Mouse (Mus musculus) urinary bladder, adult 2 months (tissue): ENCODE measurements at regions not wholly inside any gene's neighbourhood (a gene's known extent, or its start where the extent isn't known, plus 50 kb on each side); places are given as distances from the start of the nearest gene placed in this dataset.

Experiments
- DNase-seq: peaks from one replicate; pipeline ENCODE4 v3.0.0; 2022; ENCODE audit warnings: low spot score

DNA sequence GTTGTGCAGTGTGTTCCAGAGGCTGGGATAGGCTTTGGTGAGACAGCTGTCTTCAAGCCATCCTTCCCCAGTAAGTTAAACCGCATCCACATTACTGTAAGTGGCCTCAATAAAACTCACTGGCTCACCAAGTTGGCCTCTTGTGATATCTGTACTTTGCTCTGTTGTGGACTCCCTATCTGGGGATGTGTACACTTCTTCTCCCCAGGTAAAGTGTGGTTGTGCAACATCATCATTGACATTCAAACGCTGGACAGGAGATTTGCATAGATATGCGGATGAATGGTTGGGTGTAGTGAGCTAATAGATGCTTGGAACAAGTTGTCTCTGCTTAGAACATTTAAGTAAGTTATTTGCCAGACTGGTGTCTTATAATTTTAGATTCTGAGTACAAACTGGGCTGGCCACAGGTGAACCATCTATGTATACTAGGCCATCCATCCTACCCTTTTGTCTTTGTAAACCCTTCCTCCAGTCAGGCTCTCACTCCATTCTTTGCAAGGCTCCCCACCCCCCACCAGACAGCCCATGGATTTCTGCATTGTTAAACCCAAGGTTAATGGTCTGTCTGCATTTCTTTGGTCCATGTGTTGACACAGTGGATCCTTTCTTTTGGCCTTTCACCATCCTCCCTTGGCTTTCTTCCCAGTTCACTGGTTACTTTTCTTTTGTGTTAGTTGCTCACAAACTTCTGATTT, 303.0 kb downstream of the Plpp3 start:
- DNase-seq = no peak

DNA sequence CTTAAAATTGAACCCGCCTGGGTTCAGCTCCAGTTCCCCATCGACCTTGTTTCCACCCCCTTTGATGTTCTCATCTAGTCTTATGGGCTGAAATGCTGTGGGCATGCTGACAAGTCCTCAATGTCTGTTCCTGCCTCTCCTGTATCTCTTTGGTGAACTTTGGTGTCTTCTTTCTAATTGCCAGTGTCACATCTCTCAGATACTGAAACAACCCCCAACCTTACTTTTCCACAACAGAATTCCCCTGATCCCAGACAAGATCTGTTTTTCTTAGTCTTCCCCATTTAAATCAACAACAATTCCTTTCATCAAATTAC, 303.5 kb downstream of the Plpp3 start:
- no peak for DNase-seq

DNA sequence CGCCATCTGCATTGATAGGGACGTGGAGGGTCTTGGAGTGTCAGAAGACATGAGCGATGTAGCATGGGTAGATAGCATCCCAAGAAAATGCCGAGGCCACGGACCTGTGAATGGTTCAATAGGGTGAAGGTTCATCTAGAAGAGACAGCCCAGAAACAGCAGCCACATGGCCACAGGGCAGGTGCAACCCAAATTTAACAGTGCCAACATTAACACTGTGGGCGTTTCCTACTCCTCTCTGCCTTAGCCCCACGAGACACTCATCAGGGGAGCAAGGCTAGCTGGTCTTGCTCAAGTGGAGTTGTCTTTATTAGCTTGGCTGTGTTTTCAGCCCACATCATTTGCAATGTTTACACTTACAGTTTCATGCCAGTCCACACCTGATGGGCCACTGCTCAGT, 310.7 kb downstream of the Plpp3 start:
- DNase-seq = no peak

DNA sequence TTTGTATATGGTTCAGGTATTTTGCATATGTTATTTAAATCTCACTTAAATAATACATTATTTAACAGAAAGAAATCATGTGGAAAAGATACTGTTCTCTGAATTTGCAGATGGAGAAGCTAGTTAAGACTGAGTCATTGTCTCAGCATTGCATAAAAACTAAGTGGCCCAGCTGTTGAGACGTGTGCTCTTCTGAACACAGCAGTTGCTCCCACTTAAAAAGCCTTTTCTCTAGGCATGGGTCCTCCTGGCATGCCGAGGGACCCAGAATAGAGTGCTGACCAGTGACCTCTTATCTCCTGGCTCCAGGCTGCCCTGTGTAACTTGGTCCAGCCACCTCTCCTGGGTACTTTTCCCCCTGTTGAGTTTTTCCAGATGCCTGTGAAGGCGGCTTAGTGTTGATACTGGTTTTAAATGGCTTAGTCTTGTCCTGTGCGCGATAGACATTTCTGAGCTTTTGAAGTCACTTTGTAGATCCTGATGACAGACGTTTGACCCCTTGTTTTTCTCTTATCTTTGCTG, 312.2 kb downstream of the Plpp3 start:
- DNase-seq = no peak

DNA sequence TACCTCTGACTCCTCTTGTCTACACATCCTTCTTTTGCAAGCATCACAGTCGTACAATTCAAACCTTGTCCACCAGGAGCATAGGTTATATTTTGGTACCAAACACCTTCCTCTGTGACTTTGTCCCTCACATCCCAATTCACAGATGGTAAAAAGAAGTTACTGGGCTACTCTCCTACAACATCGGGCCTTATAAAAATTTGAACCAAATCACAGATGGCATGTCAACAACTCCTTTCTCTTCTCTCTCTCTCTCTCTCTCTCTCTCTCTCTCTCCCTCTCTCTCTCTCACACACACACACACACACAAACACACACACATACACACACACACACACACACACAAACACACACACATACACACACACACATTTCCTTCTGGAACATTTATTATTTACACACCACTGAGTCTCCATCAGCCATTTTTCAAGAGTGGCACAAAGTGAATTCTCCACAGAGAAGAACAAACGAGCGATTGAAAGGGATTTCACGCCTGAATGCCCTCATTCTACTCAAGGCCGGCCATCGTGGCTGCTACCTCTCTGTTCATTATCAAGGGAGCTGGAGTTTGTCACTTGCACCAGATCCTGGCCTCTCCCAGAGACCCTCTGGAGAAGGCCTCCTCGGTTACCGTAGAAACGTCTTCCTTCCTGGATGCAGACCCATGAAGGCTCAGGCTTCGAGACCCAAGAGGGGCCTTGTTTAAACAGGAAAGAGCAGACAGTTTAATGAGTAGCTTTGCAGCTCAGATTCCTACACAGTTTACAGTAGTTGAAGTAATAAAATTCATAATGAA, 314.7 kb upstream of the Gm12728 start:
- no peak for DNase-seq

DNA sequence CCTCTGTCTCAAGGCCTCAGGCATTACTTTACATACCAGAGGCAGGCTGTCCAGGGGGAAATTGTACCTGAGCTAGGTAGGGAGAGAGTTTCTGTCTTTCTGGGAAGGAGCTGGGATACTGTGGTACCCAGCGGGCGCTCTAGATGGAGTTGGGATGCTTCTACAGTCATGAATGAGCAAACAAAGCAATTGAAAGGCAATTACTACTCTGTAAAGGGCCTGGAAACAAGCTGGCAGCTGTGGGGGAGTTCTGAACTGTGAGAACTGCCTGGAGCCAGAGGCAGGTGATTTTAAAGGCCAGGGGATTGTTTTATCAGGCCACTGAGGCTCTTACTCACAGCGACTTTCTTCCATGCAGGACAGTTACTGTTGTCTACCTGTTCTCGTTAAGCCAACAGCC, 313.3 kb upstream of the Gm12728 start:
- no peak for DNase-seq

DNA sequence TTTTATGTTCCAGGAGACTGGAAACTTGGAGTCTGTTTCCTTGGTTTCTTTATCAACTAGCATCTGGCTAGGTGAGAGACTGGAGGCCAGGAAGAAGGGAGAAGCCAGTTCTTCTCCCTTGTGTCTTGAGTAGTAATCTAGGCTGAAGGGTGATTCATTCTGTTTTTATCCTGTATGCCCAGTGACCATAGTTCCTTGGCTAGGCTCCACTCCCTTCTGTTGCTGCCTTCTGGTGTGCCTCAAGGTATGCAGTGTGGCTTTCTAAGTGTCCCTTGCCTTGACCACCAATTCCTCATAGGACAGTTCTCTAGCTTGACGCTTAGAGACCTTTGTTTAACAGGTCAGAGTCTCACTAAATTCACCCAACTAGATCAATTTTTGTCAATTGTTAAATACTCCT, 303.3 kb upstream of the Gm12728 start:
- no peak for DNase-seq

DNA sequence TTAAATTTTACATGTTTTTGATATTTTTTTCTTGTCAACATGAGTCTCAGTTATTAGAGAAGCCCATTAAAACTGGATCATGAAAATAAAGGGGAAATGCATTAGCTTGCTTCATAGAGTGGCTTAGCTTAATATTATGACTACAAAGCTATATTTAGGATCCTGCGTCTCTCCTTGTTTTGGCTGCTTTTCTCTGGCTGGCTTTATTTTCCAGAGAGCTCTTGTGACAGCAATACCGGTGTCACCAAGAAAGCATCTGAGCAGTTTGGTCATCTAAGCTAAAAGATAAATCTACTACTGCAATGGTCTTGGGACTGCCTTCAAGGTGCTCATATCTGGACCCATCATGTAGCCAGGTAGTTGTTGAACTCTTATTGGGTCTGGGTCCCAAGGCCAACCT, 293.5 kb upstream of the Gm12728 start:
- DNase-seq = no peak

DNA sequence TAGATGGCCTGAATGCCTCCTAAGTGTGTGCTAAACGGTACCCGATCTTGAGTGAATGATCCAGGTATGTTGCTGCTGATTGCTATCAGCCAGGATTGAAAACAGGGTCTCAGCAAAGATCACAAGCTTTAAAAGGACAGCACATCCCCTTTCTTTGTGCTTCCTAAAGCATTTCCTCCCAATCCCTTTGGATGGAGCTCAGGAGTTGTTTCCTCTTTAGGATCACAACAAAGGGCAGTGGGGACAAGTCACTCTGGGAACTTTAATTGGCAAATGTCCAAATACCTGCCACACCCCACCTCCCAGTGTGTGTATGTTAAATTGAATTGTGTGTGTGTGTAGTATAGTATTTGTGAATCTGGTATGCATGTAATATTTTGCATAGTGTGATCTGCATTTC, 283.5 kb upstream of the Gm12728 start:
- no peak for DNase-seq

DNA sequence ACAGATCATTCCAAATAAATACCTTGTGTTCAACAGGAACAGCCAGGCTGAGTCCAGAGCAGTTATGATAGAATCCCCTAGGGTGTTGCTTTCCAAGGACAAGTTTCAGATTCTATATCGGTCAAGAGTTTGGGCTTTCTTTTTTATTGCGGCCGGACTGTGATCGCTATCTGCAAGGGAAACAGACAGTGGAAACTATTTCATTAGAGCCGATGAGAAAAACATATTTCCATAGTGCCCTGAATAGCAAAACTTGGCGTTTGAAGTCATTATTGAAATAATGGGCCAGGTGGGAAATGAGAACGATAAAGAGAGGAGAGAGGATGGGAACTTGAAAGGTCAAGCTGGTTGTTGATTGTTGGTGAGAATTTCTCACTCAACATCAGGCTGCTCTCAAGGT, 282.4 kb upstream of the Gm12728 start:
- DNase-seq = no peak

DNA sequence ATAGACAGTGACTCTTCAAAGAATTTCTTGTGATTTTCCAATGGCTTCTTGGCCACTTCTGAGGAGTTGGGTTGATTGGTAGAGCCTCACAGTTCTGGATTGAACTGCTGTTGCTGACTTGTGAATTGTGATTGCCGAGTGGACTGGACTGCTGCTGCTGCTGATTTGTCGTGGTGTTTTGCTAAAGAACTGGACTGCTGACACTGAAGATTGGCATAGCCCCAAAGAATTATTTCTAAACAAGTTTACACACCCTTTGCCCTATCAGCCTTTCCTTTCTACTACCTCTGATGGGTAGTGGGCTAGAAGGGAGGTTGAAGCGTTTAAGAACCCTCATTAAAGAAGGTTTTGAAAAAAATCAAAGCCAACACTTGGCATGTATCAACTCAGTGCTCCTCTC, 280.6 kb upstream of the Gm12728 start:
- DNase-seq = no peak

DNA sequence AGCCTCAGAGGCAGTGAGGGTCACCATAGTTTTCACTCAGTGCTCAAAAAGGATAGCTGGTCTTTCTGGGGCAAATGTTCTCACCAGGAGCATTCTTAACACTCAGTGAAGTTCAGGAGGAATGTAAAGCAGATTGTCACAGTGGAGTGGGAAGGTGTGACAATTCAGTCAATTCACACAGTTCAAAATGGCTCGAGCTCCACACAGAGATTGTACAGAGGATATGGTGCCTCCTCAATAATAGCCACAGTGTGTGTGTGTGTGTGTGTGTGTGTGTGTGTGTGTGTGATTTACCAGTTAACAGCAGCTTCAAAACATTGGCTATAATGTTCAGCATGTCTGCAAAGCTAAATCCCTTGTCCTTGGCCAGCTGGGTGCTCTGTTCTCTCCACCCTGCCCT, 279.3 kb upstream of the Gm12728 start:
- DNase-seq = no peak

DNA sequence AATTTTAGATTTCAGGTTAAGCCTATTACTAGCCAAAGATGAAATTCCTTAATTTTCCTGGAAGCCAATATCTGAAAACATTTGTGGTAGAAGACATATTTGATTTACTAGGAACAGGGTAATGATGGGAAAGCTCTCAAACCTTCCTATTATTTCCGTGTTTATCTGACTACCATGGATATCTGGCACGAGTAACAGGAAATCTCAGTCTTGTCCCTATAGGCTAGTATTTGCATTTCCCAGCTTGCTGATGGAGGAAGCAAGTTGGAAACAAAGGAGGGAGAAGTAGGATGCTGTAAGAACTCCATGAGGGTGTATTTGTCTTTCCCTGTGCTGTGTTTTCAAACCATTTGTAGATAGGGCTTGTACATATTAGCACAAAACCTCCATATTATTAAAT, 264.5 kb upstream of the Gm12728 start:
- DNase-seq = no peak

DNA sequence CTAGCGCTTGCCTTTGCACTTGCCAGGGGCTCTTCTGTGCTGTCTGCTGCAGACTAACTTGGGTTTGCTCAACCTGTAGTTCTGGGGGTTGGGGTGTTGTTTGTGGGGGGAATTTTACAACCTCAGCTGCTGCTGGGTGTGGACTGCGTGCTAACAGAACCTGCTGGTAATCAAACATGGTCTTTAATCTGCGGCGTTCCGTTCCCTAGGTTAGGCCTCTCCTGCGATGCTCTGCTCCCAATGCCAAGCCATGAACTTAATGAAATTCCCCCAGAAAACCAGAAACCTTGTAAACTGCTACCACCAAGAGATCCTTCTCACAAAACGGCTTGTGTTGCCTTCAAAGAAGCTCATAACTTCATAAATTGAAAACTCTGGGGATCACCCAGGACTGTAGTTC, 262.9 kb upstream of the Gm12728 start:
- DNase-seq = no peak

DNA sequence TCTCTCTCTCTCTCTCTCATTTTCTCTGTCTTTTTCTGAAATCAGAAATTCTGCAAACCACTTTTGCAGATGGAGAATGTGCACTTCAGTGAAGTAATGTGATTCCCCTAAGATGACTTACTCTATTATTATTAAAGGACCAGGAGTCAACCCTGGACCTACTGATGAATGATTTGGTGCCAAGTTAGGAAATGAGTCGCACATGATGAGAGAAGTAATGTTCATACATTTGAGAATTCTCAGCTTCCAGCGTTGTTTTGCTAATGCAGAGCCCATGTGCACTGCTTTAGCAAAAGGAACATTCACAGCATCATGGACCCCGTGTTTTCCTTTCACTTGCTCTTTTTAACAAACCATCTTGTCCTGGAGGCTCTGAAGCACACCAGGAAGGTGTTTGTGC, 262.4 kb upstream of the Gm12728 start:
- no peak for DNase-seq

DNA sequence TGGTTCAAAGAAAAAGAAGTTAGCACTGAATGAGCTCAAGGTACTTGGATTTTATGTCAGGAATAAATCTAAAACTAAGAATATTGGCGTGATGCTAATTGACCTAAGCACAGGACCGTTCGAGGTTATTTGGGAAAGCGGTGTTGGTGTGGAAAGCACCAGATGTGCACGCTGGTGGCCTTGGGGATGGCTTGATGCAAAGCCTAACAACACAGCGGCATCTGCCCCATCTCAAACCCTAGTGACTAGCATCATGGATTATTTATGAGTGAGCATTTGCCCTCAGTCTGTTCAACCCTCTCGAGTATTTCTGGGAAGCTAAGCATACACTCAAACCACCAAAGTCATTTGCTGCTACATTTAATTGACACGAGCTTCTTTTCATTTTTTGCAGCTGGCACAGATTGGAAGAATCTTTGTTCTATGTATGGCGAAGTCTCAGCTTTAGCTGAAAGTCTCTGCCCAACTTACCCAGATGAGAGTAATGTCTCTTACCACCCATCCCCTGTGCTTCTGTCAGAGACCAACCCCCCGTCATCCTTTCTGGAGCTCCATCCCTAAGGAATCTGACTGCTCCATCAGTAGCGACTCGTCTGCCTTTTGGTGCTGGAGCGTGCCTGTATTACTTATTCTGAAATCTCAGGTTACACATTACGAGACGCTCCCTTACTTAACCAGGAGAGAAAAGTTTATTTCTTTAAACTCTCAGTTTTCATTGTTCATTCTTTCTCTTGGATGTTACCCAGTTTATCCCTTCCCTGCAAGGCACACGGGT, 257.8 kb upstream of the Gm12728 start:
- DNase-seq = no peak

DNA sequence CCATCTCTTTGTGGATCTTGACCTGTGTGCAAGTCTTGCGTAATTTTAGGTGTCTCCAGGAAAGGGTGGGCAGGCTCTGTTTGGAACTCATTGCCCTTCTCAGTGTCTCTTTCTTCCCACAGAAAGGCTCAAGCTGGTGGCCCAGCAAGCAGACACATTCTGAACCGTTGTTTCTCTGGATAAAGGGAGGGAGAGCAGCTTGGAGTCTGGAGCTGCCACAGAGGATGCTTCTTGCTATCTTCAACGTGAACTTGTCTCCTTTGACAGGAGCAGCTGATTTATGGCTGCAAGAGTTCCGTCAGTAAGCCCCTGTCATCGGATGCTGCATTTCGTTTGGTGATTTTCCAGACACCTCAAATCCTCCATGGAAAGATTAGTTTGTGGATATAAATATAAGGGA, 254.2 kb upstream of the Gm12728 start:
- no peak for DNase-seq

DNA sequence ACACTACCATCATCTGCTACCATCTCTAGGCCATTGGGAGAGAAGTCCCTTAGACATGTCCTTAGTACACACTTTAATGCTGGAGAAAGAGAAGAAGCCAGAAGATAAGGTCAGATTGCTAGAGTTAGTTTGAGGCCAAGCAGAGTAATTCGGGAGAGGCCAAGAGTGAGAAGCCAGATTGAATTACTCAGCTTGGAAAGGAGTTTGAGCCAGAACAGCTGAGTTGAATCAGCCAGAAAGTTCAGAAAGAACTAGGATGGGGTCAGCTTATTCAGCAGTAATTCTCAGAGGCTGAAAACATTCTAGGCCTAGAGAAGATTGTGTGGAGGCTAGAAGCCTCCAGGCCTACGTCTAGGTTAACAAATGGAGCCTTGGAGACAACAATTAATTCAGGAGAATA, 244.2 kb upstream of the Gm12728 start:
- no peak for DNase-seq

DNA sequence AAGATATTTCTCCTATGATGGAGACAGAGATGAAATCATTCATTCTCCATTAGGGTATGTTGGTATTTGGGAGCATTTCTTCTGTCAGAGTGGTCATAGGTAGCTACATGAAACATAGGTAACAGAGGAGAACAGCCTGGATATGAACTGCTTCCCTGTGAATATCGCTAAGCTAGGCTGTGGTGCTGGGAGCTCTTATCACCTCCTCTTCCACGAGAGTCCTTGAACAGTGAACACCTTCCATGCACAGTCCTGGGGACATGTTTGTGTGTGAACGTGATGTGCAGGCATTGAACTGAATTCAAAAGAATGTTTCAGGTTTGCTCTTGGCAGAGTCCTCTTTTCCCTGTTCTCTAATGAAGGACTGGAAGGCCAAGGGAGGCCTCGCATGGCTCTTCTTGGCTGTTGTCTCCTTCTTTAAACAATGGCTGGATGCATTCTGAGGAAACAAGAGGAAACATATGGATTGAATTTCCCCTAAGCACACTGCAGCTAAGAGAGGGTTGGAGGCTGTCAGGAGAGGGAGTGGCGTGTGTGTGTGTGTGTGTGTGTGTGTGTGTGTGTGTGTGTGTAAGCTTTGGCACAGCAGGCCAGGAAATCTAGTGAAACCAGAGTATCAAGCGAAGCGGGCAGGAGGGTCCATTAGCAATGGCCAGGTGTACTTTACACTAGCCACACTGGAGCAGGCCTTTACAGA, 239.8 kb upstream of the Gm12728 start:
- DNase-seq = no peak

DNA sequence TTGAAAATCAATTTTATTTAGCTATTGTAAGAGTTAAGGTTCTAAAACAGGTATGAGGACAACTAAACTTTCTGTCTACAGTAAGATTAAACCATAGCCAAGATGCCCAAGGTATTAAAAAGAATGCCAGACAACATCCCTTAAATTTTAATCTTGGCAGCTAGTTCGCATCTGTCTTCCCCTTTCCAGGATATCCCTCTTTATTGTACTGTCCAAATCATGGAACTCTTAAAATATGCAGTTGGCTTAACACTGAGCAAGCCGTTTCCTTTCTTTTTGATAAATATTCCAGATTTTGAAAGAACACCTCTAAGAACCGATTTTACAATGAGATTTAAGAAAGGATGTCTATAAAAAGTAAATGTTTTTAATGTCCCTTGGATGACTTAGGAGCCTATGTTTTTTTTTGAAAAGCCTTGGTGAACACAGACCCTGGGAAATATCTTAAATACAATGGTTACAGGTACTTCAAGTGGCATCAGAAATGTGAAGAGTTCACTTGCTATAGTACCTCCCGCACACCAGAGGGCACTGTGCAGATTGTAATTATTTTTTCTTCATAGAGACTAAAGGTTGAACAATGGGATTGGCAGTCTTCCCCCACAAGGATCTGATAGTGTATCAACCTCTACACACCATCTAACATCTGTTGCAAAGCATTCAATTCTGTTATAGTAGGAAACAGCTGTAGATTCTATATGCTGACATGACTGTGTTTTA, 237.5 kb upstream of the Gm12728 start:
- DNase-seq = no peak

DNA sequence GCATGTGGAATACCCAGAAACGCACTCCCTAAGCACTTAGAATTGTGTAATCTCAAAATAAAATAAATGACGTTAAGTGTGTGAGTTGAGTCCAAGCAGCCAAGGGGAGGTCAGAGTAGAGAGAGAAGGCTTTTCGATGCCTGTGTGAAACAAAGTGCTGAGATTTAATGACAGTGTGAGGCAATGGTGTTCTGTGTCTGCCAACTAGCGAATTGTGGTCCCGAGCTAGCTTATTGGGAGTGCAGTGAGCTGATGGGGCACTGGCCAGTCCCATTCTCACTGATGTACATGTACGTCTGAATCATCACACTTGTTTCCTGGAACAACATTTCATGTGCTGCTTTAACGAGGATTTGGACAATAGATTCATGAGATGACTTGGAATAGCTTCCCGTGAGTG, 234.7 kb upstream of the Gm12728 start:
- DNase-seq = no peak

DNA sequence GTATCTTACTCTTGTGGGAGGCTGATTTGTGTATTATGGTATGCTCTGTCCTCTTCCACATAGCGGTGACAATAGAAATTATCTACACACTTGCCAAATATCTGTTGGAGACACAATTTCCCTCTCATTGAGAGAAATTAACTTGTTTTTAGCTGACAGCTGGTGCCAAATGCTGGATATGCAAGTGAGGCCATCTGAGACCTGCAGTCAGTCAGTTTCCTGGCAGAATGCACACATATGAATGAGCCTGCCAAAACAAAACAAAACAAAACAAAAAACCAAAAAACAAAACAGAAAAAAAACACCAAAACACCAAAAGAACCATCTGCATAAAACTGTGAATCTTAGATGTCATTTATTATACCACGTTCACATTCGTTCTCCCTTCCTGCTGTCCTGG, 233.7 kb upstream of the Gm12728 start:
- no peak for DNase-seq
